Mouse (Mus musculus) CH12.LX (cell line): ENCODE results near the gene Kif28.

ENCODE experiments used
- CHD2 ChIP-seq: IDR thresholded peaks from 2 replicates; pipeline ENCODE4 v1.6.1; 2011; ENCODE audit warnings: low read length, improper control_type of control experiment
- CTCF ChIP-seq, 2 experiments: IDR thresholded peaks in 1 of 2; conservative IDR thresholded peaks in 1 of 2; 2 replicates each; pipeline ENCODE4 v1.5.1; 2011 to 2012; ENCODE audit warnings: low read depth in 2 of 2, low read length in 2 of 2, improper control_type of control experiment in 1 of 2, inconsistent platforms in 1 of 2, mild to moderate bottlenecking in 1 of 2, moderate library complexity in 1 of 2
- ELF1 ChIP-seq: IDR thresholded peaks from 2 replicates; pipeline ENCODE4 v1.6.1; 2014; ENCODE audit warnings: low read depth, mild to moderate bottlenecking, inconsistent platforms, low read length, improper control_type of control experiment
- ETS1 ChIP-seq: conservative IDR thresholded peaks from 2 replicates; pipeline ENCODE4 v1.6.1; 2012; ENCODE audit warnings: low read depth, mild to moderate bottlenecking, inconsistent platforms, low read length, improper control_type of control experiment, moderate library complexity
- GABPA ChIP-seq: IDR thresholded peaks from 2 replicates; pipeline ENCODE4 v1.6.1; 2012; ENCODE audit warnings: low read depth, low read length, improper control_type of control experiment, inconsistent platforms; ENCODE audit not compliant: insufficient replicate concordance
- HCFC1 ChIP-seq: IDR thresholded peaks from 2 replicates; pipeline ENCODE4 v1.6.1; 2012; ENCODE audit warnings: low read depth, mild to moderate bottlenecking, inconsistent platforms, low read length, improper control_type of control experiment
- MAFK ChIP-seq: IDR thresholded peaks from 2 replicates; pipeline ENCODE4 v1.6.1; 2011; ENCODE audit warnings: low read length, improper control_type of control experiment; ENCODE audit not compliant: insufficient replicate concordance
- MYC ChIP-seq: IDR thresholded peaks from 2 replicates; pipeline ENCODE4 v1.6.1; 2011; ENCODE audit warnings: low read depth, mild to moderate bottlenecking, improper control_type of control experiment, low read length
- POLR2A ChIP-seq: IDR thresholded peaks from 2 replicates; pipeline ENCODE4 v1.6.1; 2011; ENCODE audit warnings: low read depth, mild to moderate bottlenecking, improper control_type of control experiment, low read length
- POLR2AphosphoS2 ChIP-seq: IDR thresholded peaks from 2 replicates; pipeline ENCODE4 v1.6.1; 2011; ENCODE audit warnings: low read depth, low read length, improper control_type of control experiment
- RAD21 ChIP-seq: IDR thresholded peaks from 2 replicates; pipeline ENCODE4 v1.6.1; 2011; ENCODE audit warnings: low read depth, mild to moderate bottlenecking, low read length, improper control_type of control experiment, moderate library complexity
- SIN3A ChIP-seq: IDR thresholded peaks from 2 replicates; pipeline ENCODE4 v1.6.1; 2012; ENCODE audit warnings: low read length, improper control_type of control experiment, inconsistent platforms
- TBP ChIP-seq: conservative IDR thresholded peaks from 2 replicates; pipeline ENCODE4 v1.6.1; 2011; ENCODE audit warnings: low read depth, low read length, improper control_type of control experiment
- ZMIZ1 ChIP-seq: IDR thresholded peaks from 2 replicates; pipeline ENCODE4 v1.6.1; 2012; ENCODE audit warnings: low read depth, mild to moderate bottlenecking, inconsistent platforms, low read length, improper control_type of control experiment

DNA sequence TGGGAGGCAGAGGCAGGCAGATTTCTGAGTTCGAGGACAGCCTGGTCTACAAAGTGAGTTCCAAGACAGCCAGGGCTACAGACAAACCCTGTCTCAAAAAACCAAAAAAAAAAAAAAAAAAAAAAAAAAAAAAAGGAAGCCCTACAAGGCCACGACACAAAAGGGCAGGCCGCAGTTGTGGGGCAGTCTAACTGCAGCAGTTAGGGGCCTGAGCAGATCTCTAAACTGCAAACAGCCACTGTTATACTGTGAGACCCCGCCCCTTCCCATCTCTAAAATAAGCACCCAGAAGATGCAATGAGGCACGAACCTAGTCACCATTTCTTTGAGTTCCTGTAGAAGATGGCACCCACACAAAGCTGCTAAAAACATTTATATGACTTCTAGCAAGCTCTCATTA is 40.4 kb upstream of the Kif28 start:
- TF ChIP-seq CTCF (conservative IDR thresholded peaks at IDR 0.05 in 1 of 2, IDR thresholded peaks at IDR 0.05 in 1 of 2; ENCODE audit: low read depth in 2 of 2, low read length in 2 of 2), result no peak
- no peak for TF ChIP-seq ETS1
- peak; percentile 37; the same call in 1 of the 2 replicates for TF ChIP-seq POLR2A
- TF ChIP-seq POLR2AphosphoS2, result no peak
- TF ChIP-seq CHD2, result no peak
- no peak for TF ChIP-seq ZMIZ1
- TF ChIP-seq SIN3A, result no peak
- no peak for TF ChIP-seq MYC
- no peak for TF ChIP-seq MAFK
- no peak for TF ChIP-seq ELF1
- TF ChIP-seq TBP, result no peak
- no peak for TF ChIP-seq GABPA
- TF ChIP-seq HCFC1, result no peak
- no peak for TF ChIP-seq RAD21
